Mouse (Mus musculus) gastrocnemius, postnatal 36 days (tissue): ENCODE results near the gene Olfr550. TPM values are rescaled to one million over a fixed set of nuclear protein-coding genes. Genes with fewer than 3 reads are reported as not detected.
"Not testable (repeated sequence)": the region's sequence is repeated elsewhere in the genome, so short reads cannot be mapped to it uniquely, and the experiment has no call there.

Source experiments
- DNase-seq, 2 experiments: peaks; one replicate each; pipeline ENCODE4 v3.0.0; 2022
- intact Hi-C: fragments of 180-260 bp; cut with DNase I; formaldehyde crosslinking; loops from one replicate; pipeline ENCODE4 v1.15.1; 2025
- long read RNA-seq, 2 experiments: library from polyadenylated mRNA; stranded (forward); transcript quantifications; one replicate each; pipeline ENCODE4 v2.0.0; 2021
- total RNA-seq, 2 experiments: library from RNA; stranded (reverse); gene quantifications; 2 replicates each; pipeline ENCODE4 v1.2.3; 2021

The Olfr550 gene
- total RNA-seq, result under 1 TPM in 1 of 2 experiments, not detected in 1; 0.08 TPM
- long read RNA-seq, experiment 1, result 0 reads
- long read RNA-seq, experiment 2, result 0 reads

DNA sequence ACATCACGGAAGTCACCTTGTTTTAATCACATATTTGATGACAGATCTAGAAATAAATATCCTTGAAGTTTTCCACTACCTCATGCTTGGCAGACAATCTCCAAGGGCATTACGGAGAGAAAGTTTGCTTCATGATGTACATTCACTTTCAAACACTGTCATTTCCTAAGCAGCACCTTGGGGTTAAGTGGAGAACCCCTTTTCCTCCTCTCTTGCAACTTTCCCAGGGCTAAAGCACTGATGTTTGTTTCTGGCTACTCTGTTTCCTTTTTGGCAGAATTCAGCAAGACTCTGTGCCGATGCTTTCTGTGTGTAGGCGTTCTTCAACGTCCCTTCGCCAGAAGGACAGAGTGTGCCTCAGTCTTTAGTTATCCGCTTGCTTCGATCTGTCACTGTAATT, at the start of gene Olfr550:
Gene Olfr550 (plus strand): TSS at position 301 of the 400 bp plus-strand sequence.
- DNase-seq, result no peak
- intact Hi-C loops, result no loop called here

DNA sequence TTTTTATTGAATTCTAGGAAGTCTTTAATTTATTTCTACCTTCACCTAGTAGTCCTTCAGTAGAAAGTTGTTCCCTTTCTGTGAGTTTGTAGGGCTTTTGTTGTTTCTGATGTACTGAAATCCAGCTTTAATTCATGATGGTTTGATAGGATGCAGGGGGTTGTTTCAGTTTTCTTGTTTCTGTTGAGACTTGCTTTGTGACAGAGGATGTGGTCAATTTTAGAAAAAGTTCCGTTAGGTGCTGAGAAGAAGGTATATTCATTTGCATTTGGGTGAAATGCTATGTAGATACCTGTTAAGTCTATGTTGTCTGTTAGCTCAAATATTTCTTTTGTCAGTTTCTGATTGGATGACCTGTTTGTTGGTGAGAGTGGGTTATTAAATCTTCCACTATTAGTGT, 42.2 kb upstream of the Olfr550 start:
- no peak for DNase-seq
- intact Hi-C loops, result no loop called here

DNA sequence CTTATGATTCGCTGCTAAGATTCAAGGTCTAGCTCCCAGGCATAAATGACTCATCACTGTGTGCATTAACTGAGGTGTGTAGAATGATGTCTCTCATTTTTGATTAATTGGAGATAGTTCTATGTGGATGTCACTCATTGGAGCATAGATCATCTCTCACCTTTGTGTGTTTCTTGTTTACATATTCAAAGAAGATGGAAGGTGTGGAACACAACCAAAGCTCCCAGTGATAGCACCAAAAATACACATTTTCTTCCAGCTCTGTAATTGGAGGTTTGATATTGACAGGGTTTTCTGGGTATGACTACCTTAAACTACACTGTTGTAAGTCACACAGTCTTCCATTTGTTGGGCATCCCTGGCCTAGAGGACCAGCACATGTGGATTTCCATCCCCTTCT, 36.8 kb upstream of the Olfr550 start, which contains the start of gene Olfr547:
Gene Olfr547 (plus strand): TSS at position 301 of the 400 bp plus-strand sequence.
- intact Hi-C loops, result no loop called here
- no peak for DNase-seq

GRCm38 (mm10) chr7:102540596-102540995, 30.6 kb upstream of the Olfr550 start, which contains the start of gene Olfr548-ps1:
Gene Olfr548-ps1 (plus strand): TSS chr7:102540896.
- DNase-seq, result no peak
- intact Hi-C loops, result no loop called here

- DNase-seq, result no peak
- intact Hi-C loops, result no loop called here
Measured at GRCm38 (mm10) chr7:102541251-102541650, 30.0 kb upstream of the Olfr550 start.

- no peak for DNase-seq
- intact Hi-C loops, result no loop called here
Measured at GRCm38 (mm10) chr7:102549570-102549969, 21.7 kb upstream of the Olfr550 start, which contains the start of gene Olfr549. Gene Olfr549 (plus strand): TSS chr7:102549870.

- DNase-seq, result no peak
- intact Hi-C loops, result no loop called here
Measured at GRCm38 (mm10) chr7:102553279-102553678, 18.0 kb upstream of the Olfr550 start.

DNA sequence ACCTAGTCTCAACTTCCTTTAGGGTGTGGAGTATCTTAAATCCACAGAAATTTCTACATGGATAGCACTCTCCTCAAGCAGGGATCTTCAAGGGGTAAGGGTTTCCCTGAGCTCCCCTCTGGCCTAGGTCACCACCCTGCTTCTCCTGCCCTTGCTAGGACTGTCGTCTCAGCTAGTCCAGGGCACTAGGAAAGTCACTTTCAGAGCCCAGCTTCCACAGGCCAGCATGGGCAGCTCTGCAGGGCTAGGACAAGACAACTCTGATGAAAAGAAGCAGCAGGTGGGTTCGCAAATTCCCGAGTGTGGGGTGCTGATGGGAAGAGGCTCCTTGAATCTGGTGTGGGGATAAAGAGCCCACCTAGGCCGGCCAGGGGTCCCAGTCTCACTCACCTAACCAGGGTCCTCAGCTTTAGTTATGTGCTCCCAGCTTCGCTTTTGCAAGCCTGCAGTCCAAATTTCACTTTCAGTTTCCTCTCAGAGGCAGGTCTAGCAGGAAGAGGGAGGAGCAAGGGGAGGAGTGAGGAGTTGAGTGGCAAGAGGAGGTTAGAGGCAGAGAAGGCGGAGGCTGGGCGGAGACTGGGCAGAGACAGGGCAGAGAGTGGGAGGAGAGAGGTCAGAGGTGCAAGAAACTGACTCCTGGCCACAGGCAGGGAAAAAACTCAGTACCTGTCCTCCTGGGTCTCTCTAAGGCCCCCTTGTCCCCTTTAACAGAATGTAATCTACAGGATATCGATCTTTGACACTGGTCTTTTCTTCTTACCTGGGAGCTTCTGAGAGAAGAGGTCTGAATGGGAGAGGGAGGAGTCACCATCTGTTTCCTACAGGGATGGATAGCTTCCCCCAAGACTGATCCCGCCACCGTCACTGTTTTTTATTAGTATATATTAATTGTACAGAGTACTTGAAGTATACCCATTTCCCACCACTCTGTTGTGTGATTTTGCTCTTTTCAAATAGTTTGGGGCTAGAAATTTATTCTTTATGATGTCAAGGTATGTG, 5.9 kb upstream of the Olfr550 start, which contains the start of gene Trim21:
Gene Trim21 (minus strand): TSS at position 488 of the 999 bp plus-strand sequence.
- DNase-seq, result peak; percentile 64 to 85
- intact Hi-C loops, result no loop called here

- DNase-seq, result no peak
- intact Hi-C loops, result no loop called here
Measured at GRCm38 (mm10) chr7:102566219-102566618, 5.0 kb upstream of the Olfr550 start.

DNA sequence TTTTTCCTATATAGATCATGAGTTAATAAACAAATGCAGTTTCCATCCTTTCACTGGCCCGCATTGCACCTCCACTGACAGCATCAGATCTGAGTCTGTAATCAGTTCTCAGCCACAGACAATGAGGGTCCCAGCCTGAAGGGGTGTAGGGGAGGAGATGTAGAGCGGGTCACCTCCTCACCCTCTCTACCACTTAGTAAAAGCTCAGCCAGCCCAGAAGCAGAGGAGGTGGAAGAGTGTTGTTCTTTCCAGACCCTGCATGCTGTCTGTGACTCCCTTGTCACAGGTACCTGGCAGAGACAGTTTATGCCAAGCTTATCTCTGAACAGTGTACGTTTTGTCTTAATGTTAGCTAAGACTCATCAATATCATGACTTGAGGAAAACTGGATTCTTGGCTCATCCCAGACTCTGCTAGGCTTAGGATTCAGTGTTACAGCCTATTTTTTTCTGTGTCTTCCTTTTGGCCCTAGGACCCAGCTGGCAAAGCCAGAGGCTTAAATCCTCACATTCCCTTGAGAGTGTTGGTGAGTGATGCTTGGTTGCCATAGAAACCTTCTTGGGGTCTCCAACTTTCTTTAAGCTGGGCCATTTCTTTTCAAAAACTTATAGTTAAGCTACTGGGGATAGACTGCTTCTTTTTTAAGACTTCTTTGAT, 2.1 kb downstream of the Olfr550 start:
- intact Hi-C loops, result no loop called here
- DNase-seq, result no peak

DNA sequence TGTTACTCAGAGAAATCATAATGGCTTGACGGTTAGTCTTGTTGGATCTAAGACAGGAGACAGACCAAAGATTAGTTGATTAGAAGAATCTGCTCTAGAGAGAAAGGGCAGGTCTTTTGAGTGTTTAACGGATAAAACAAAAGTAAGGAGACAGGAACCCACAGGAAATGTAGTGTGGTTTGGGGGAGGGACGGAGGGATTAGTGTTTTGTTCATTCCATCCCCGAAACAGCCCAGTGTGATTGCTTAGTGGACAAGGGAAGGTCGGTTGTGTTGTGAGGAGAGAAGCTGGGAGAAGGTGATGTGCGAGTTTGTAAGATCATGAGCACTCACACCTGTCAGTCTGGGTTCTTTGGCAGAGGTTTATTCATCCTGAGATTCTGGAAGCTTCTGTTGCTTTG, 4.8 kb downstream of the Olfr550 start:
- DNase-seq, result no peak
- intact Hi-C loops, result loop anchor here (2.0 kb wide), 1 partner anchor 25 kb away; no protein-coding TSS in a partner anchor

DNA sequence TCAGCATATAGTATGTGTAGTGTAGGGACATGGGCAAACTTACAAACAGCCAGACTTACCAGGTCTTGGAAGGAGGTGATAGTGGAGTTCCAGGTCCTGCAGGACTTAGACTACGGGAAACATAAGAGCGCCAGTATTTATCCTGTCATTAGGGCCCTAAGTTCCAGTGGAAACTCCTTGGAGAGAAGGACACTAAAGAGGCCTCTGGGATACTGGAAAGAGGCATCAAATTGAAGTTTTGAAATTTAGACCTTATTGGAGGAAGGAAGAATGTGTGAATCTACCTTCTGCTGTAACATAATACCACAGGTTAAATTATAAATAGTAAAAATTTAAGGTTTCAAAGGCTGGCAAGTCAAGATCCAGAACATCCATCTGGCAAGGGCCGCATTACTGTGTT, 20.5 kb downstream of the Olfr550 start, which contains the start of gene Olfr551:
Gene Olfr551 (minus strand): TSS at position 101 of the 400 bp plus-strand sequence.
- intact Hi-C loops, result no loop called here
- DNase-seq, result no peak

- intact Hi-C loops, result no loop called here
- no peak for DNase-seq
Measured at GRCm38 (mm10) chr7:102597378-102598031, 26.3 kb downstream of the Olfr550 start, which contains the start of gene Olfr552. Gene Olfr552 (plus strand): TSS chr7:102597770.

GRCm38 (mm10) chr7:102618118-102618517, 46.9 kb downstream of the Olfr550 start, which contains the start of gene Olfr553:
Gene Olfr553 (minus strand): TSS chr7:102618218.
- intact Hi-C loops, result no loop called here
- DNase-seq, result no peak

DNA sequence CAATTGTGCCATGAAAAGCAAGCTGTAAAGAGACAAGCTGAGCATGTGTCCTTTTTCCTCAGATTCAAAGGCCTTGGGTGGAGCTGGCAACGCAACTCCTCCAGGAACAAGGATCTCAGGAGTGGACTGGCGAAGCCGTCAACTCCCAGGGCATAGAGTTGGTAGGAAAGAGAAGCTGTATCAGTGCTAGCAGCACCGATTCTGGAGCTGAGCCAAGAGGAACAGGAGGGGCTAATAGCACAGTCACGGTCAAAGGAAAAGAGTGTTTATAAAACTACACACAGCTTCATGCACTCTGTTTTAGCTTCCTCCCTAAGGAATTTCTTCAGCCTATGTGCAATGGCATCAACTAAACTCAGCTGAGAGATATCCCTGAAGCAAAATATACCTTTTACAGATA, 48.4 kb downstream of the Olfr550 start:
- DNase-seq, result no peak

GRCm38 (mm10) chr7:102620368-102620767, 49.1 kb downstream of the Olfr550 start:
- DNase-seq, intact Hi-C loops: not testable (repeated sequence)

More for the DNA sequence above, 48.4 kb downstream of the Olfr550 start:
- intact Hi-C loops, result no loop called here
